9 mouse cellular contexts compared by ENCODE assay signal in the genomic region with DNA sequence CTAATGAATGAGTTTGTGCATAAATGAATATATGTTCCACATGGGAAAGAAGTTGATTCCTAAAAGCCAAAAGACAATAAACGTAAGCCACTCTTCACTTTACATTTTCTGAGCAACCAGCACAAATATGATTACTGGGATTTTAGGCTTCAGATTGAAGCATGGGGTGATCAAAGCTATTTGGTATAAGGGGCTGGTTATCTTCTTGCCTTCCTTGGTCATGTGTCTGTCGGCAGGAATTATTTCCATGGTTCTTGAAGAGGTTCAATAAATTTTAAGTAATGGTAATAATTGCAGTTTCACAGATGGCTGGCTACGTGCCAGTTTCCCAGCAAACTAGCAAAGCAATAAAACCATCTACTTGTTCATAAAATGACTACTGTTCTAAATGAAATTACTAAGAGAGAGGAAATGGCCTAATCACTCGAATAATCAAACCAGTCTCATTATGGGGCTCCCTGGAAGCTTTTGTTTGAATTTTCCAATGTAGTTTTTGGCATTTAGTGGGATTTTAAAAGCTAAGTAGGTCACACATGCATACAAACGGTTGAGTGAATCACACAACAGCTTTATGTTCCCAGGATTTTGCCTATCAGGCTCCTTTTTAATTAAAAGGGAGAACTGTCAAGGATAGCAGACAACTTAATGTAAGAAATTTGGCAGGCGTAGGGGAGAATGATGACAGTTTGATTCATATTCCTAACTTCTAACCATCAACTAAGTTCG.
DNase-seq lines count a peak whose midpoint lies in the region; ATAC-seq and TF ChIP-seq lines count a peak whose summit lies in the region.
"Had no signal": no experiment of that assay in that cellular context is flagged by ENCODE, and none has a peak within 500 bp of the region (broad histone marks: within the 10 kb centered on the region; RNA-seq: fewer than 3 reads in every experiment).

No protein-coding gene starts in this region.

- WGBS in hindbrain, embryonic 15.5 days, result 58% methylated on average over 7 of the region's 7 CpGs
- WGBS in hindbrain, embryonic 11.5 days, result 88% methylated on average over 7 of the region's 7 CpGs
- WGBS in midbrain, embryonic 14.5 days, result 64% methylated on average over 7 of the region's 7 CpGs
- 67% methylated on average over 7 of the region's 7 CpGs for WGBS in midbrain, embryonic 13.5 days
- 43% methylated on average over 7 of the region's 7 CpGs for WGBS in neural tube, embryonic 14.5 days
- 41% methylated on average over 7 of the region's 7 CpGs for WGBS in intestine, postnatal 0 days

- H3K9ac ChIP-seq in hindbrain, embryonic 15.5 days, result no peak overlapping the region
- no peak overlapping the region for H3K9ac ChIP-seq in hindbrain, embryonic 11.5 days (ENCODE audit: low read depth, low read length)
- no peak overlapping the region for H3K9ac ChIP-seq in midbrain, embryonic 14.5 days (replicated peaks; ENCODE audit: low read length)
- H3K9ac ChIP-seq in midbrain, embryonic 13.5 days (replicated peaks), result no peak overlapping the region
- H3K9ac ChIP-seq in neural tube, embryonic 14.5 days (replicated peaks; ENCODE audit: low read depth, low read length), result no peak overlapping the region
- no peak overlapping the region for H3K9ac ChIP-seq in intestine, postnatal 0 days (ENCODE audit: low read depth, low read length)
- H3K9ac ChIP-seq: stomach, embryonic 15.5 days had no signal

- H3K9me3 ChIP-seq in hindbrain, embryonic 15.5 days, result no peaks in the 10 kb centered on the region
- no peaks in the 10 kb centered on the region for H3K9me3 ChIP-seq in hindbrain, embryonic 11.5 days (ENCODE audit: control insufficient read depth, low read length)
- no peaks in the 10 kb centered on the region for H3K9me3 ChIP-seq in midbrain, embryonic 14.5 days (ENCODE audit: control insufficient read depth, low read length)
- H3K9me3 ChIP-seq in midbrain, embryonic 13.5 days, result no peaks in the 10 kb centered on the region
- no peaks in the 10 kb centered on the region for H3K9me3 ChIP-seq in neural tube, embryonic 14.5 days (ENCODE audit: control insufficient read depth, low read length)
- H3K9me3 ChIP-seq in intestine, postnatal 0 days (ENCODE audit: control insufficient read depth), result no peaks in the 10 kb centered on the region
- H3K9me3 ChIP-seq: stomach, embryonic 15.5 days had no signal

- H3K36me3 ChIP-seq in hindbrain, embryonic 15.5 days, result no peaks in the 10 kb centered on the region
- no peaks in the 10 kb centered on the region for H3K36me3 ChIP-seq in hindbrain, embryonic 11.5 days (ENCODE audit: control insufficient read depth, insufficient read depth, low read length)
- no peaks in the 10 kb centered on the region for H3K36me3 ChIP-seq in midbrain, embryonic 14.5 days (ENCODE audit: control insufficient read depth, insufficient read depth, low read length)
- no peaks in the 10 kb centered on the region for H3K36me3 ChIP-seq in midbrain, embryonic 13.5 days
- H3K36me3 ChIP-seq in neural tube, embryonic 14.5 days (ENCODE audit: control insufficient read depth, insufficient read depth, low read length), result no peaks in the 10 kb centered on the region
- H3K36me3 ChIP-seq in intestine, postnatal 0 days (ENCODE audit: control insufficient read depth, insufficient read depth), result no peaks in the 10 kb centered on the region
- H3K36me3 ChIP-seq: stomach, embryonic 15.5 days had no signal

- no peaks in the 10 kb centered on the region; the same call in 1 of the 2 replicates for H3K4me1 ChIP-seq in hindbrain, embryonic 15.5 days (replicated peaks)
- H3K4me1 ChIP-seq in hindbrain, embryonic 11.5 days (replicated peaks; ENCODE audit: control insufficient read depth, insufficient read depth, low read length), result no peaks in the 10 kb centered on the region
- H3K4me1 ChIP-seq in midbrain, embryonic 14.5 days (ENCODE audit: control insufficient read depth, insufficient read depth, low read length), result no peaks in the 10 kb centered on the region
- H3K4me1 ChIP-seq in midbrain, embryonic 13.5 days (replicated peaks), result no peaks in the 10 kb centered on the region; the same call in 1 of the 2 replicates
- H3K4me1 ChIP-seq in neural tube, embryonic 14.5 days (ENCODE audit: control insufficient read depth, insufficient read depth, low read length), result 0 out of 2 replicates have a peak, but pooled peaks cover 5% of the 10 kb centered on the region
- no peaks in the 10 kb centered on the region for H3K4me1 ChIP-seq in intestine, postnatal 0 days (replicated peaks; ENCODE audit: control insufficient read depth, insufficient read depth, low read length)
- H3K4me1 ChIP-seq: stomach, embryonic 15.5 days had no signal

- H3K27me3 ChIP-seq in hindbrain, embryonic 15.5 days, result no peaks in the 10 kb centered on the region
- no peaks in the 10 kb centered on the region for H3K27me3 ChIP-seq in hindbrain, embryonic 11.5 days (ENCODE audit: control insufficient read depth, insufficient read depth, low read length)
- no peaks in the 10 kb centered on the region for H3K27me3 ChIP-seq in midbrain, embryonic 14.5 days (ENCODE audit: control insufficient read depth, insufficient read depth, low read length)
- no peaks in the 10 kb centered on the region for H3K27me3 ChIP-seq in midbrain, embryonic 13.5 days
- H3K27me3 ChIP-seq in neural tube, embryonic 14.5 days (ENCODE audit: control insufficient read depth, insufficient read depth, low read length), result no peaks in the 10 kb centered on the region
- H3K27me3 ChIP-seq in intestine, postnatal 0 days (replicated peaks; ENCODE audit: control insufficient read depth, insufficient read depth, low read length), result no peaks in the 10 kb centered on the region
- H3K27me3 ChIP-seq: stomach, embryonic 15.5 days had no signal

- TF ChIP-seq CTCF in intestine, postnatal 0 days (IDR thresholded peaks at IDR 0.05; ENCODE audit: low read depth), result no peak

- ATAC-seq in hindbrain, embryonic 15.5 days (ENCODE audit: low FRiP score, low read depth), result no peak
- ATAC-seq in hindbrain, embryonic 11.5 days (ENCODE audit: low FRiP score), result no peak
- no peak for ATAC-seq in midbrain, embryonic 14.5 days (ENCODE audit: low FRiP score, low TSS enrichment)
- ATAC-seq in midbrain, embryonic 13.5 days, result no peak
- peak; percentile 47 for ATAC-seq in neural tube, embryonic 14.5 days (ENCODE audit: low read depth)
- no peak for ATAC-seq in intestine, postnatal 0 days

- 0 out of 2 replicates have a peak overlapping the region, but pooled peaks have one; percentile 17 for H3K27ac ChIP-seq in hindbrain, embryonic 15.5 days (replicated peaks)
- no peak overlapping the region for H3K27ac ChIP-seq in hindbrain, embryonic 11.5 days (ENCODE audit: low read depth, low read length)
- no peak overlapping the region for H3K27ac ChIP-seq in midbrain, embryonic 14.5 days (replicated peaks; ENCODE audit: low read depth, low read length)
- no peak overlapping the region for H3K27ac ChIP-seq in midbrain, embryonic 13.5 days
- H3K27ac ChIP-seq in neural tube, embryonic 14.5 days (ENCODE audit: low read depth, low read length), result no peak overlapping the region
- H3K27ac ChIP-seq in intestine, postnatal 0 days (ENCODE audit: low read depth, low read length), result no peak overlapping the region
- H3K27ac ChIP-seq: stomach, embryonic 15.5 days had no signal

- no peak overlapping the region for H3K4me3 ChIP-seq in hindbrain, embryonic 15.5 days
- no peak overlapping the region for H3K4me3 ChIP-seq in hindbrain, embryonic 11.5 days (ENCODE audit: low read depth, low read length)
- no peak overlapping the region for H3K4me3 ChIP-seq in midbrain, embryonic 14.5 days (replicated peaks; ENCODE audit: low read depth, low read length)
- no peak overlapping the region for H3K4me3 ChIP-seq in midbrain, embryonic 13.5 days (replicated peaks)
- no peak overlapping the region for H3K4me3 ChIP-seq in neural tube, embryonic 14.5 days (ENCODE audit: low read depth, low read length)
- no peak overlapping the region for H3K4me3 ChIP-seq in intestine, postnatal 0 days (ENCODE audit: low read depth, low read length)
- H3K4me3 ChIP-seq: stomach, embryonic 15.5 days had no signal

- peak; percentile 3 for DNase-seq in adrenal gland, postnatal 10 days
- no peak for DNase-seq in adrenal gland, adult 8-10 months
- DNase-seq in hindbrain, embryonic 11.5 days (ENCODE audit: low spot score), result no peak
- peak; percentile 47 for DNase-seq in midbrain, embryonic 14.5 days

- H3K4me2 ChIP-seq in hindbrain, embryonic 15.5 days, result no peak overlapping the region
- no peak overlapping the region for H3K4me2 ChIP-seq in hindbrain, embryonic 11.5 days (replicated peaks; ENCODE audit: low read depth, low read length)
- no peak overlapping the region for H3K4me2 ChIP-seq in midbrain, embryonic 14.5 days (ENCODE audit: low read length)
- no peak overlapping the region for H3K4me2 ChIP-seq in midbrain, embryonic 13.5 days (replicated peaks)
- H3K4me2 ChIP-seq in neural tube, embryonic 14.5 days (ENCODE audit: low read depth, low read length), result no peak overlapping the region
- no peak overlapping the region for H3K4me2 ChIP-seq in intestine, postnatal 0 days (replicated peaks; ENCODE audit: low read depth)
- H3K4me2 ChIP-seq: stomach, embryonic 15.5 days had no signal

Comparison
In these comparisons a context has a peak if more than half of its experiments do, and no peak if none do; other contexts are left out.
1. DNase-seq: peak in adrenal gland, postnatal 10 days (single experiment) and midbrain, embryonic 14.5 days (single experiment); none in adrenal gland, adult 8-10 months (single experiment) and hindbrain, embryonic 11.5 days (single experiment).